ENCODE assay signal across 14 mouse cellular contexts in the genomic region with DNA sequence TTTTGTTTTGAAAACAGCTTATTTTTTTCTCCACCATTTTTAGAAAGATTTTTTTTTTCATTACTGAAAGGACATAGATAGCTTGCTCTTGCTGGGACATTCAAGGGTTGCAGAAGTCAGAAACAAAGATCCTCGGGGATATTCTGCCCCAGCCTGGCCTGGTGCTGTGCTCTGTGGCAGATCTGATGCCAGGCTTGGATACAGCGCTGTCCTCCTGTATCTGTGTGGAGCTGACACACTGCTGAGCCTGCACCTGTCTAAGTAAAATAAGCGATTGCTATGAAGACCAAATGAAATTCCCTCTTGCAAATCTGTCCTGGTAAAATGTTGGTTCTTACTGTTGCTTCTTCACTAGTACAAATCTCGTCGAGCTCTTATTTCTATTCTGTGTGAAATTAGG.
"Had no signal": no experiment of that assay in that cellular context is flagged by ENCODE, and none has a peak within 500 bp of the region (broad histone marks: within the 10 kb centered on the region; RNA-seq: fewer than 3 reads in every experiment).

No protein-coding gene starts in this region.

- H3K36me3 ChIP-seq: limb, embryonic 10.5 days; liver, embryonic 15.5 days; midbrain, embryonic 12.5 days; neural tube, embryonic 13.5 days had no signal

- ATAC-seq: midbrain, embryonic 16.5 days had no signal

- H3K4me3 ChIP-seq: left cerebral cortex, adult 2 months; limb, embryonic 10.5 days; liver, embryonic 15.5 days; midbrain, embryonic 12.5 days; neural tube, embryonic 13.5 days had no signal

- H3K9me3 ChIP-seq: limb, embryonic 10.5 days; liver, embryonic 15.5 days; midbrain, embryonic 12.5 days; neural tube, embryonic 13.5 days had no signal

- H3K9ac ChIP-seq: liver, embryonic 15.5 days; lung, embryonic 14.5 days; midbrain, embryonic 12.5 days; neural tube, embryonic 13.5 days had no signal

- H3K4me2 ChIP-seq: liver, embryonic 11.5 days; liver, embryonic 15.5 days; lung, embryonic 14.5 days; midbrain, embryonic 12.5 days; neural tube, embryonic 13.5 days had no signal

- H3K27me3 ChIP-seq: liver, embryonic 15.5 days; midbrain, embryonic 12.5 days; neural tube, embryonic 13.5 days had no signal

- H3K4me1 ChIP-seq: limb, embryonic 10.5 days; liver, embryonic 15.5 days had no signal

- H3K27ac ChIP-seq: left cerebral cortex, adult 2 months; limb, embryonic 10.5 days; liver, embryonic 15.5 days; macrophage; midbrain, embryonic 12.5 days; neural tube, embryonic 13.5 days had no signal

- DNase-seq: kidney, postnatal 25 days; lung, embryonic 14.5 days; lung, postnatal 10 days; retina, postnatal 1 day; right cerebral cortex, postnatal 4 days; thymus, postnatal 4 days had no signal
